29 mouse cellular contexts compared by ENCODE assay signal in the genomic region with DNA sequence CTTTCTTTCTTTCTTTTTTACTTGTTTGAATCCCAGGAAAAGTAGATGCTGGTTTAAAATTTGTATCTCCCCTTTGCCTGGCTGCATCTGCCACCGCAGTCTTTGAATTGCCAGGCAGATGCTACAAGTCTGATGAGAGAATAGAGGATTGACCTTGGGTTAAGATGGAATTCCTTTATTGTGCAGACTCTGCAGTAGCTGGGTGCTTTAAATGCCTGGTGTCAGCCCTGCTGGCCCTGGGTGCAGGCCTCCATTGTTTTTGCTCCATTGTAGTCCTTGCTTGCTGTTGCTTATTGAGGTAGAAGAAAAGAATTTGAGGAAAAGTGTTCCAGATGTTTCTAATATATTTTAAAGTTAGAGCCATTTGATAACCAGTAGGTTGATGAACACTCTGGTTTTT. TPM values are rescaled to one million over a fixed set of nuclear protein-coding genes. Genes with fewer than 3 reads are reported as not detected.
DNase-seq lines count a peak whose midpoint lies in the region; ATAC-seq and TF ChIP-seq lines count a peak whose summit lies in the region.
"Had no signal": no experiment of that assay in that cellular context is flagged by ENCODE, and none has a peak within 500 bp of the region (broad histone marks: within the 10 kb centered on the region; RNA-seq: fewer than 3 reads in every experiment).

No protein-coding gene starts in this region.

- peaks cover 40% of the 10 kb centered on the region for H3K4me1 ChIP-seq in hindbrain, embryonic 10.5 days (replicated peaks)
- H3K4me1 ChIP-seq in hindbrain, embryonic 13.5 days (replicated peaks), result peaks cover 3% of the 10 kb centered on the region; the same call in 1 of the 2 replicates
- H3K4me1 ChIP-seq in midbrain, embryonic 12.5 days, result peaks cover 15% of the 10 kb centered on the region
- no peaks in the 10 kb centered on the region for H3K4me1 ChIP-seq in midbrain, postnatal 0 days (ENCODE audit: insufficient read depth, low read length)
- H3K4me1 ChIP-seq: heart, embryonic 10.5 days; heart, embryonic 15.5 days had no signal

- H3K4me2 ChIP-seq in hindbrain, embryonic 13.5 days, result no peak overlapping the region
- no peak overlapping the region for H3K4me2 ChIP-seq in midbrain, embryonic 12.5 days (replicated peaks)
- H3K4me2 ChIP-seq in midbrain, postnatal 0 days (ENCODE audit: low read depth, low read length, poor library complexity, severe bottlenecking), result no peak overlapping the region
- H3K4me2 ChIP-seq: heart, embryonic 15.5 days; hindbrain, embryonic 14.5 days; limb, embryonic 12.5 days; neural tube, embryonic 12.5 days had no signal

- H3K4me3 ChIP-seq in hindbrain, embryonic 10.5 days, result no peak overlapping the region
- no peak overlapping the region for H3K4me3 ChIP-seq in hindbrain, embryonic 13.5 days
- no peak overlapping the region for H3K4me3 ChIP-seq in midbrain, embryonic 12.5 days
- H3K4me3 ChIP-seq in midbrain, postnatal 0 days (ENCODE audit: low read depth, low read length), result no peak overlapping the region
- H3K4me3 ChIP-seq: heart, embryonic 10.5 days; heart, embryonic 15.5 days; left cerebral cortex, adult 2 months; limb, embryonic 12.5 days; myocyte; neural tube, embryonic 12.5 days had no signal

- no peak for ATAC-seq in hindbrain, embryonic 13.5 days (ENCODE audit: low FRiP score)
- peak; percentile 67; the same call in 1 of the 2 replicates for ATAC-seq in midbrain, embryonic 12.5 days (ENCODE audit: low FRiP score, low read depth)
- ATAC-seq in midbrain, postnatal 0 days (ENCODE audit: low FRiP score), result no peak
- ATAC-seq: CD4-positive, CD25-positive, alpha-beta regulatory T cell, adult 4 months; forebrain, postnatal 0 days; inflammation-experienced regulatory T-cells, adult 6 months; liver, postnatal 0 days; Patski had no signal

- H3K9me3 ChIP-seq in hindbrain, embryonic 10.5 days, result no peaks in the 10 kb centered on the region
- no peaks in the 10 kb centered on the region for H3K9me3 ChIP-seq in hindbrain, embryonic 13.5 days
- H3K9me3 ChIP-seq in midbrain, embryonic 12.5 days, result no peaks in the 10 kb centered on the region
- H3K9me3 ChIP-seq in midbrain, postnatal 0 days (ENCODE audit: low read length), result no peaks in the 10 kb centered on the region
- H3K9me3 ChIP-seq: G1E; heart, embryonic 10.5 days; heart, embryonic 15.5 days; limb, embryonic 12.5 days; neural tube, embryonic 12.5 days had no signal

- H3K9ac ChIP-seq in hindbrain, embryonic 13.5 days, result no peak overlapping the region
- H3K9ac ChIP-seq in midbrain, embryonic 12.5 days (replicated peaks), result no peak overlapping the region
- H3K9ac ChIP-seq in midbrain, postnatal 0 days (replicated peaks; ENCODE audit: low read length, poor library complexity, severe bottlenecking), result no peak overlapping the region
- H3K9ac ChIP-seq: forebrain, postnatal 0 days; heart, embryonic 15.5 days; hindbrain, embryonic 14.5 days; limb, embryonic 12.5 days; liver, postnatal 0 days; neural tube, embryonic 12.5 days had no signal

- H3K36me3 ChIP-seq in hindbrain, embryonic 10.5 days, result peaks cover 4% of the 10 kb centered on the region; the same call in 1 of the 2 replicates
- no peaks in the 10 kb centered on the region for H3K36me3 ChIP-seq in hindbrain, embryonic 13.5 days
- H3K36me3 ChIP-seq in midbrain, embryonic 12.5 days, result no peaks in the 10 kb centered on the region
- H3K36me3 ChIP-seq in midbrain, postnatal 0 days (ENCODE audit: insufficient read depth, low read length), result no peaks in the 10 kb centered on the region
- H3K36me3 ChIP-seq: heart, embryonic 15.5 days; neural tube, embryonic 12.5 days had no signal

- H3K27me3 ChIP-seq in hindbrain, embryonic 10.5 days (ENCODE audit: insufficient read depth, poor library complexity, severe bottlenecking), result no peaks in the 10 kb centered on the region
- no peaks in the 10 kb centered on the region for H3K27me3 ChIP-seq in hindbrain, embryonic 13.5 days
- H3K27me3 ChIP-seq in midbrain, embryonic 12.5 days, result no peaks in the 10 kb centered on the region
- H3K27me3 ChIP-seq in midbrain, postnatal 0 days (ENCODE audit: insufficient read depth, low read length), result no peaks in the 10 kb centered on the region
- H3K27me3 ChIP-seq: heart, embryonic 15.5 days; limb, embryonic 12.5 days; neural tube, embryonic 12.5 days; Patski had no signal

- H3K27ac ChIP-seq in hindbrain, embryonic 10.5 days, result peak overlapping the region; percentile 81
- no peak overlapping the region for H3K27ac ChIP-seq in hindbrain, embryonic 13.5 days
- peak overlapping the region; percentile 15; the same call in 1 of the 2 replicates for H3K27ac ChIP-seq in midbrain, embryonic 12.5 days (replicated peaks)
- no peak overlapping the region for H3K27ac ChIP-seq in midbrain, postnatal 0 days (ENCODE audit: low read depth, low read length)
- H3K27ac ChIP-seq: heart, embryonic 10.5 days; heart, embryonic 15.5 days; hindbrain, embryonic 14.5 days; limb, embryonic 12.5 days; neural tube, embryonic 12.5 days had no signal

- TF ChIP-seq CTCF in midbrain, postnatal 0 days (IDR thresholded peaks at IDR 0.05), result no peak

- WGBS in hindbrain, embryonic 10.5 days, result 14% methylated on average over 1 of the region's 1 CpGs
- 8% methylated on average over 1 of the region's 1 CpGs for WGBS in hindbrain, embryonic 13.5 days
- WGBS in midbrain, embryonic 12.5 days, result 4% methylated on average over 1 of the region's 1 CpGs
- WGBS in midbrain, postnatal 0 days, result 19% methylated on average over 1 of the region's 1 CpGs

- DNase-seq in hindbrain, embryonic 10.5 days (ENCODE audit: low spot score), result peak; percentile 38
- DNase-seq in midbrain, postnatal 0 days (ENCODE audit: low spot score), result no peak
- peak; percentile 80 for DNase-seq in ZHBTc4 (ENCODE audit: low read depth, low spot score)
- DNase-seq in heart, adult 18-20 months, result no peak
- no peak for DNase-seq in right cerebral cortex, postnatal 10 days (ENCODE audit: low spot score in 2 of 2)
- DNase-seq: adrenal gland, postnatal 25 days; cerebellum, adult 11-12 months; cerebellum, adult 9-11 months; forebrain, postnatal 0 days; gastrocnemius, postnatal 14 days; kidney, adult 11 months; kidney, postnatal 14 days; liver, postnatal 0 days; lung, postnatal 36 days; thymus, adult 2 months; thymus, postnatal 36 days had no signal

RNA-seq across cellular contexts. Expression of a gene that starts 59.2 kb away (rescaled TPM):
- 3.9 and 8.1 TPM in 2 replicates for polyA plus RNA-seq in hindbrain, embryonic 10.5 days (2016; fragmentation: Nextera tagmentation; extraction: Ambion mirVana)
- 2.3 and 3.1 TPM in 2 replicates for polyA plus RNA-seq in hindbrain, embryonic 13.5 days (2015; fragmentation: Nextera tagmentation; extraction: Ambion mirVana)
- polyA plus RNA-seq in midbrain, embryonic 12.5 days (2016; fragmentation: Nextera tagmentation; extraction: Ambion mirVana), result 2.8 and 4.6 TPM in 2 replicates
- total RNA-seq in midbrain, postnatal 0 days (2014; rRNA removed), result 3.5 and 6.3 TPM in 2 replicates
- 1.1 and 2.2 TPM in 2 replicates for polyA plus RNA-seq in midbrain, postnatal 0 days (2015; fragmentation: Nextera tagmentation; extraction: Ambion mirVana)
- 10 to 100 TPM; 25.2 to 31.5 TPM for total RNA-seq in heart, adult 18-20 months (2021)

Comparison
In these comparisons a context has a peak if more than half of its experiments do, and no peak if none do; other contexts are left out.
1. H3K27ac ChIP-seq: peak in hindbrain, embryonic 10.5 days (single experiment) and midbrain, embryonic 12.5 days (single experiment); none in hindbrain, embryonic 13.5 days (single experiment) and midbrain, postnatal 0 days (single experiment).
2. DNase-seq: peak in hindbrain, embryonic 10.5 days (single experiment) and ZHBTc4 (single experiment); none in midbrain, postnatal 0 days (single experiment), heart, adult 18-20 months (0 of 2) and right cerebral cortex, postnatal 10 days (0 of 2).